Mouse (Mus musculus) liver, adult 2 months (tissue): ENCODE measurements around the gene Mkks.

Experiments used
- CTCF ChIP-seq: fragments of 200-500 bp; IDR thresholded peaks from 2 replicates; pipeline ENCODE4 v1.5.1; 2011; ENCODE audit warnings: low read depth, low read length, control low read depth
- POLR2A ChIP-seq: fragments of 200-500 bp; IDR thresholded peaks from 2 replicates; pipeline ENCODE4 v1.6.1; 2011; ENCODE audit warnings: low read length, control low read depth; ENCODE audit not compliant: insufficient read depth; ENCODE audit errors: extremely low read depth

GRCm38 (mm10) chr2:136837994-136838393 lies 53.2 kb downstream of the Mkks start:
- TF ChIP-seq POLR2A: no peak
- no peak for TF ChIP-seq CTCF
